Mouse (Mus musculus) thymus, postnatal 0 days (tissue): ENCODE results near the gene Clcn2. TPM values are rescaled to one million over a fixed set of nuclear protein-coding genes. Genes with fewer than 3 reads are reported as not detected.

Source experiments
- DNase-seq: peaks from one replicate; pipeline ENCODE4 v3.0.0-alpha.2; 2015; ENCODE audit warnings: low spot score
- polyA plus RNA-seq: library from polyadenylated mRNA; unstranded; fragments of >200 nt; fragmentation: Nextera tagmentation; extraction: Ambion mirVana; gene quantifications from 2 replicates; pipeline ENCODE4 v1.2.1, GENCODE M21; 2015

The Clcn2 gene
- polyA plus RNA-seq, 1 experiment from 2014 or later = 7.1 TPM

- DNase-seq = no peak
Observed at GRCm38 (mm10) chr16:20723247-20723646, 5.7 kb upstream of the Clcn2 start.

GRCm38 (mm10) chr16:20722736-20723135, 5.2 kb upstream of the Clcn2 start:
- DNase-seq = no peak

GRCm38 (mm10) chr16:20721808-20722207, 4.3 kb upstream of the Clcn2 start:
- no peak for DNase-seq

GRCm38 (mm10) chr16:20717978-20718670, 578 bp upstream of the Clcn2 start:
- DNase-seq = peak; percentile 25

- DNase-seq = no peak
Observed at GRCm38 (mm10) chr16:20716841-20717180, 735 bp downstream of the Clcn2 start.

- peak; percentile 70 for DNase-seq
Observed at GRCm38 (mm10) chr16:20715976-20716840, 1.3 kb downstream of the Clcn2 start.

GRCm38 (mm10) chr16:20715566-20715965, 2.0 kb downstream of the Clcn2 start:
- no peak for DNase-seq

- no peak for DNase-seq
Observed at GRCm38 (mm10) chr16:20715161-20715560, 2.4 kb downstream of the Clcn2 start.

- DNase-seq = no peak
Observed at GRCm38 (mm10) chr16:20714307-20715080, 3.1 kb downstream of the Clcn2 start.

- no peak for DNase-seq
Observed at GRCm38 (mm10) chr16:20712889-20713288, 4.7 kb downstream of the Clcn2 start.

GRCm38 (mm10) chr16:20712190-20712589, 5.4 kb downstream of the Clcn2 start:
- no peak for DNase-seq

GRCm38 (mm10) chr16:20710810-20711209, 6.7 kb downstream of the Clcn2 start:
- no peak for DNase-seq

GRCm38 (mm10) chr16:20710370-20710769, 7.2 kb downstream of the Clcn2 start:
- no peak for DNase-seq

- DNase-seq = peak; percentile 57
Observed at GRCm38 (mm10) chr16:20708939-20709734, 8.4 kb downstream of the Clcn2 start.

- DNase-seq = no peak
Observed at GRCm38 (mm10) chr16:20708220-20708938, 9.2 kb downstream of the Clcn2 start.

GRCm38 (mm10) chr16:20706407-20707055, 11.0 kb downstream of the Clcn2 start:
- no peak for DNase-seq

- no peak for DNase-seq
Observed at GRCm38 (mm10) chr16:20705786-20706185, 11.8 kb downstream of the Clcn2 start.

- no peak for DNase-seq
Observed at GRCm38 (mm10) chr16:20703699-20704400, 13.7 kb downstream of the Clcn2 start.

- DNase-seq = no peak
Observed at GRCm38 (mm10) chr16:20703071-20703470, 14.5 kb downstream of the Clcn2 start.
